Mouse (Mus musculus): ENCODE data around the gene Cd200.
A peak's percentile ranks its signal among the peaks of the same experiment; 100 is the strongest.
"Not testable (repeated sequence)": the region's sequence is repeated elsewhere in the genome, so short reads cannot be mapped to it uniquely, and the experiment has no call there.

Gene Cd200

DNA sequence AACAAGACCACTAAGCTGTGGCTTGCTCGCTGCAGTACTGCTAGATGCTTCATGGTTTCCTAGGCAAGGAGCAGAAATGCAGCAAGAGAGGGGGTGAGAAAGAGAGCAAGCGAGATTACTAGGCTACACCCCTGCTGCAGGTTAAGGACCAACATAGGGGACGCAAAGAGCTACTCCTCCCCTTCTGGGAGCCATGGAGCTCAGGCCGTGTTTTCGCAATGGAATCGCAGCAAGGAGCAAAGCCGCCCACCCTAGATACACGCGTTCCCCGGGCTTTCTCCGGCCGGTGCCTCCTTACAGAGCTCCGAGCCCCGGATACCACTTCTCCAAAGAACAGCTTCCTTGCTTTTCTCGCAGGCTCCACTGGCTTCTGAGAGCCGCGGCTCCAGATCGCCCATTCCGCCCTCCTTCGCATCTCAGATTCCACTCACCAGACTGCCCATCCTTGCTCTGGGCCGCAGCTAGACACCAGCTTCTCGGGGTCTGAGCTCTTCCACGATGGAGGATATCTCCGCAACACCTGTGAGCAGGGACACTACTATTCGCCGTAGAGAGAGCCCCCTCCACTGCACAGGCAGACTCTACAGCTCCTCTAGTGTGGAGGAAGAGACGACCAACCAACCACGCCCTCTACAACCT is at the start of gene Cd200:
Cd200 (minus strand) TSS at position 629 of the 639 bp plus-strand sequence.
- peak; percentile 81 to 83 for DNase-seq (ENCODE audit: low spot score in 2 of 2)

DNA sequence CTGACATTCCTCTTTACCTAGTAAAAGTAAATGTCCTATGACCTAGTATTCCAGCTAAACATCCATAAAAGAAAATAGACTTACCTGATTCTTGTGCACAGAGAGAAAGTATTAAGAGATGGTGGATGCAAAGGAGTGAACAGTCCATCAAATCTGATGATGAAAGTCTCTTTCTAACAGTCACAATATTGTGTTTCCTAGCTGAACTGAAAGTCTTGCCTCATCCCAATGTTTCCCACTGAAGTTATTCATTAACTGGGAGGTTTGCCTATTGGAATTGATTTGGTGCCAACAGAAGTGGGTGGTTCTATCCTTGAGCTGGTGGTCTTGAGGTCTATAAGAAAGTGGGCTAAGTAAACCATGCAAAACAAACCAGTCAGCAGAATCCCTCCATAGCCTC is 45.9 kb upstream of the Cd200 start:
- DNase-seq (ENCODE audit: low spot score in 2 of 2), result no peak

DNA sequence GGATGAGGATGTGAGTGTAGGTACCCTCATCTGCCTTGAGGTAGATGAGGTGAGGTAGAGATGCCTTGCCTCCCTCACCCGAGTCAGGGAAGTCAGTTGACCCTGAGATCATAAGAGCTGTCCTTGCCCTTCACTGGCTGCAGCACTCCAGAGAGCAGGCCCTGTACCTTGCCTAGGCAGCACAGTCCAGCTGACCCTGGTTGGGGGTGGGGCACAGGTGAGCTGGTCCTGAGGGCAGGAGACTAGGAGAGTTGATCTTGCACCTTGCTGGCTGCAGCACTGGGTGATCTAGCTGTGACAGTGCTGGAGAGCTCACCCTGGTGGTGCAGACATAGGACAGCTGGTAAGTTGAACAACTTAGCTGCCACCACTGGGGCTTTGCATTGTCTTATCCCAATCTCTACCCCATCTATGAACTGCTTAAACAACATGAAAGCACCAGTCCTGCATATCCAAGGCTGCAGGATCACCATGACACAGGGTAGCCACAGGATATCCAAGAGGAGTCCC is 28.4 kb upstream of the Cd200 start:
- no peak for DNase-seq (ENCODE audit: low spot score in 2 of 2)

DNA sequence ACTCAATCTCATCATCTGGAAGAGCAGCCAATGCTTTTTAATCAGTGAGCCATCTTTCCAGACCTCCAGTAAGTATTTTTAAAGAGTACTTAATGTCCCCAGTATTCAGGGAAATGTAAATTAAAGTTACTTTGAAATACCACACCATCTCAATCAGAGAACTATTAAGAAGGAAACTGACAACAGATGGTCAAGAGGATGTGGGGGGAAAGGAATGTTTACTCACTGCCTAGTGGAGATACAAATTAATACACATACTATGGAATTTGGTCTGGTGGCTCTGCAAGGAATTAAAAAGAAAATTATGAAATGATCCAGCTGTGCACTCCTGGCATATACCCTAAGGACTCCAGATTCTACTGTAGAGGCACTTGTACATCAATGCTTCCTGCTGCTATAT is 26.7 kb upstream of the Cd200 start:
- no peak for DNase-seq (ENCODE audit: low spot score in 2 of 2)

DNA sequence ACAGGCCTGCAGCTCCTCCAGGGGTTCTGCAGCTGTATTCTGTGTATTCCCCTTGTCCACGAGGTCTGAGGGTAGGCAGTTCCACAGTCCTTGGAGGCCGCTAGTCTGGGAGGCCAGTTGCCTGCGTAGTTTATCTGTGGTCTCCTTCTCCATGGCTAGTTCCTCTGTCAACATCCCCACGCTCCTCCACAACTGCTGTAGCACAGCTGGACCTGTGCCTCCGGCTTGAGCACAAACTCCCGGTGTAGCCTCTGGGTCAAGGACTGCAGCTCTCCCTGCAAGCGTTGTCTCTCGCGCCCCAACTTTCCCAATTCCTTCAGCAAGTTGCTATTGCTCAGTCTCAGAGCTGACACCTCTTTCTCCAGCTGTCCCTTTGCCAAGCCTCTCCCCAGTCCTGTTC is 18.8 kb upstream of the Cd200 start:
- DNase-seq (ENCODE audit: low spot score in 2 of 2), result no peak

DNA sequence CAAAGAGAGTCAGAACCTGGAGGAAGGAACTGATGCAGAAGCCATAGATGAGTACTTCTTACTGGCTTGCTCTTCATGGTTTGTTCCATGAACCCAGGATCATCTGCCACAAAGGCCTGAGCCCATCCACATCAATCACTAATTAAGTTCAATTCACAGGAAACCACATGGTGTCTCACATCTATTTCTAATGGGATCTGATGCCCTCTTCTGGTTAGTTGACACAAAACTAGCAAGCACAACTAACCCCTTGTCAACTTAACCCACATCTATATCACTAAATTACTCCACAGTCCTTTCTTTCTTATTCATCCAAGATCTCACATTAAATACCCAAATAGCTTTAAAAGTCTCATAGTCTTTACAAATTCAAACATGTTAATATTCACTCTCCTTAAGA is 4.6 kb upstream of the Cd200 start:
- DNase-seq (ENCODE audit: low spot score in 2 of 2), result no peak

DNA sequence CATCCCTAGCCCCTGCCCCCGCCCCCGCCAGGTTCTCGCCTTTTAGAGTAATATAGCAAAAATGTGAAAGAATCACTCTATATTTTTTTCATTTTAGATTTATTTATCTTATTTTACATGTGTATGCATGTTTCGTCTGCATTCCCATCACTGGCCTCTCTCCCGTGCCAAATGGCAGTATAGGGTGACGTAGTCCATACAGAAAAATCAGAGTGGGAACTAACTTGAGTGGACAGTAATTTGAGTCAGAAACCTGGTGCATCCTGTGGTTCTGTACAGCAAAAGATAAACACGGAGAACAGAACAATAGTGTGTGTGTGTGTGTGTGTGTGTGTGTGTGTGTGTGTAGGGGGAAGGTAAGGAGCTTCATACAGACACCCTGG is 202 bp upstream of the Cd200 start:
- not testable (repeated sequence) for DNase-seq (ENCODE audit: low spot score in 2 of 2)

DNA sequence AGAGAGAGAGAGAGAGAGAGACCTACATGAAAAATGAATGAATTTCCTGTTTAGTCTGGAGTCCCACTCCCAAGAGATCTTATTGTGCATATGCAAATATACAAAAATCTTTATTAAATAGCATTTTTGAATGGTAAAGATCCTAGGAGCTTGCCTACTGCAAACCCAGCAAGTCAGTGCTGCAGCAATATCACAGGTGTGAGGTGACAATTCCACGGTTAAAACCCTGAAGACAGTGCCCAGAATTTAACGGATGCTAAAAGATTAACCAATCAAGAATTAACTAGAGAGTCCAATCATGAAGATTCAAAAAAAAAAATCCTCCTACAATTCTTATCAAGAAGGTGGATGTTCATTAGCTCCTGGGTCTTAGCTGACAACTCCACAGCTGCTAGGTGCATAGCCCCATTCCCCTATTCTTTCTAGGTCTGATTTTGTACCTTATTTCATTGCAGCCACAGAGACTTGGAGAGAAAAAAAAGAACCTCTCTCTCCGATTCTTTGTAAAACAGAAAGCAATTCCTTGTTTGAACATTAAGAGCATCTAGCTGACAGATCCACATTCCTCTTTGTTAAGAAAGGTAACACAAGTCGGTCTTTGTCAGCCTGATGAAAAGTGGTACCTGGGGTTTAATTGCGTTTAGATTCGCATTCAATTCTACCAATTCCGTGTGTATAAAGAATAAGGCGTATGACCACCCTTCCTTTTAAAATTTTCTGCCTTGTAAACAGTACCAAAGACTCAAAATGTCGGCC is 1.0 kb downstream of the Cd200 start:
- no peak for DNase-seq (ENCODE audit: low spot score in 2 of 2)

DNA sequence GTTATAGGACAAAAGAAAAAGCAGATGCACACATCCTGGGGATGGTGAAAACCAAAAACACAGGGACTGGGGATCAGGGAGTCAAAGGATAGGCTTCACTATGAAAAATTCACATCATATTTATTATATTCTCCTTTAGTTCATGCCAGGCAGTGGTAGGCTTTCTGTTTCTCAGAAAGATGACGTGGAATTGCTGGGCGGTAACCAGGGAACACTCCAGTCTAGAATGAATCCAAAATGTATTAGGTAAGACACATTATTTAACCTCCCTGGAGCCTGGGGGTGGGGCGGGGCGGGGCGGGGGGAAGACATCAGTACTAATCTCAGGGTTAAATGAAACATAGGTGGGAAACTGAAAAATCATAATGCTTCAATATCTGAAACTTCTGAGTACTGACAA is 1.8 kb downstream of the Cd200 start:
- peak in 1 of 2 experiments; percentile 35 for DNase-seq (ENCODE audit: low spot score in 2 of 2)

DNA sequence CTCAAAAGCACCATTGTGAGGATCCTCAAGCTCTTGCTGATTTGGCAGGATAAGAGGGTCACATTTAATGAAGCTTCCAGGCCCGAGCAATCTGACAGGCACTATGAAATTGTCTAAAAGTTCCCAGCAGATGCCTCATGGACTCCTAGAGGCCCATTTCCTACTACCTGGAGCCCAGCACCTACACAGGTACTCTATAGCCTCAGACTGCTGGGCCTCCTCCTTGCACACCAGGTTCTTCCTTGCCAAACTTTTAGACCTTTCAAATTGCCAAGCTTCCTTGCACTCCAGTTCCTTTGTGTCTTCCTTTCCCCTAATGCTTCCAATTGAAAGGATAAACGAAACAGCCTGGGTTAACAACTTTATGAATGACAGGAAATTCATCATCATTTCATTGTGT is 5.9 kb downstream of the Cd200 start:
- no peak for DNase-seq (ENCODE audit: low spot score in 2 of 2)

DNA sequence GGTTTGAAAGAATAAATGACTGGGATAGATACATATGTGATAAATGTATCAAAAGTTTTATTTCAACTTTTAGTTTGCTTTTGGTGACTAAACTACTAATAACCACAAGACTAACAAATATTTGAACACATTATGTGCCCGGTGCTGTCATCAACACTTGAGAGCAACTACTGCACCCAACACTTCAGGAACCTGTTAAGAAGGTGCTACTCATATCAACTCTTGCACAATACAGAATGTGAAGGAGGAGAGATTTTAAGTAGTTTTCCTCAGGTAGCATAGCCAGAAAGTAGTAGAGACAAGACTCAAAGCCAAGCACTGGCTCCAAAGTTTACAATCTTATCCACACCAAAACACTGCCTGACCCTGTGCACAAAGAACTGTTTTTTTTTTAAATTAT is 6.8 kb downstream of the Cd200 start:
- no peak for DNase-seq (ENCODE audit: low spot score in 2 of 2)

DNA sequence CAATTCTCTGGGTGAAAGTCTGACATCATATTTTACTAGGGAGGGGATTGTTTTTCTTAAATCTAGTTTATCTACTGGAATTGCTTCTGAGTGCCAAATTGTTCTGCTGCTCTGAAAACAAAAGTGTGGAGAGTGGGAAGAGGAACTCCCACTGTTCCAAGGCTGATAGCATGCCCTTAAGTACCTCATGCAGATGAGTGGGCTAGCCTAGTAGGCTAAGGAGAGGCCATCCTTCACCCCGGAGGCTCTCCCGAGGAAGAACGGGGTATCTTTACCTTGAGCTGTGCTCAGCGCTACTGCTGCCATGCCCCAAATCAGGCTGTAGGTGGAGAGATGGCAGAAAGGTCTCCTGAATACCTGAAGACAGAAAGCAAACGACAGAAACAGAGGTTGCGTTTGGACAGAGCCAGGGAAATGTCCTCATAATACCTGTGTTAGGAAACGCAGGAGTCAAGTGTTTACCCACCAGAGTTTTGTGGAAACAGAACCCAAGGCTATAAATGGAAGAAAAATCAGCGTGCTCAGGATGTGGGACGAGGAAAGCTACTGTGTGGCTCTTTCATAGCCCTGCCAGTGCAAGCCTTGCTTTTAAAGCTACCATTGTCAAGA is 8.8 kb downstream of the Cd200 start:
- no peak for DNase-seq (ENCODE audit: low spot score in 2 of 2)

DNA sequence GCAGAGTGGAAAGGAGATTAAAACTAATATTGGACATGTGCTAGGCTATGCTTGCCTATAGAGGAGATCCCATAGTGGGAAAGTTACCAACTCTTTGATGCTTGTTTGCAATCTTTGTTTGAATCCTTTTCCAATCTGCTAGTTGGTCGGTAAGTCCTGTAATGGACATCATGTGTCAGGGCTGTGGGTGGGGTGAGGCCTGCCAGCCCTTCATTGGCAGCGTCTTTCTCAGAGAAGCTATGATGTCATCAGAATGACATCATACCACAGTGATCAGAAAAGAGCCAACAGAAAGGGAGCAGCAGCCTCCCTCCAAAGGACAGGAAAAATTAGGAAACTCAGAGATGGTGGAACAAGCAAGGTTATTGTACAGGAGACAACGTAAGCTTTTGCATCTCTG is 9.4 kb downstream of the Cd200 start:
- DNase-seq (ENCODE audit: low spot score in 2 of 2), result no peak

DNA sequence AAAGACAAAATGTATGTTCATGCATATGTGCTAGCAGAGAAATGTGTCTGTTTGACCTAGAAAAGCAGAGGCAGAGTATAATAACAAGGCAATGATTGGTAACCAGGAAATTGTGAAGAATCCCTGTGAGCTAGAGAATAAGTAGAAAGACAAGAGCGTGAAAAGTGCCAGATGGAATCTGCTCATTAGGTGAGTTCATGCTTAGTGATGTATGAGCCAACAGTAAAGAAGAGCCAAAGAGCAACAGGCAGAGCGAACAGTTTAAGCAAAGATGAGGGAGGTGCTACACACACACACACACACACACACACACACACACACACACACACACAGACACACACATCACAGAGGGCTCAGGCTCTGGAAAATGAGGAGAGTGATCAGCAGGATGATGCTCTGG is 11.4 kb downstream of the Cd200 start:
- DNase-seq (ENCODE audit: low spot score in 2 of 2), result no peak

DNA sequence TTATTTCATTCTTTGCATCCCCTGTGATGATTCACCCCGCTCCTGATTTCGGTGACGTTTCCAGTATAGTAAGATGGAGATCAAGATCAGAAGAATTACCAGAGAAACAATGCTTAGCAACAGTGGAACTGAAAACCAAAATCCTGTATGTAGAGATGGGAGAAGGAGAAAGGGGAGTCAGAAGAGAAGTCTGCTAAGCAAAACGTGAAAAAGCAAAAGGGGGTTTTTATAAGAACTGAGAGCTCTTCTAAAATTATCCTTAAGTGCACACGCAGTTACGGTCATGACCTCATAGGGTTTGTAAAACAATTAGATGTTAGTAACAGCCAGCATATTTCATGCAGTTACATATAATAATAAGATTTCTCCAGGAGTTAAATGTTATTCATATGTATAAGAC is 16.6 kb downstream of the Cd200 start:
- no peak for DNase-seq (ENCODE audit: low spot score in 2 of 2)

DNA sequence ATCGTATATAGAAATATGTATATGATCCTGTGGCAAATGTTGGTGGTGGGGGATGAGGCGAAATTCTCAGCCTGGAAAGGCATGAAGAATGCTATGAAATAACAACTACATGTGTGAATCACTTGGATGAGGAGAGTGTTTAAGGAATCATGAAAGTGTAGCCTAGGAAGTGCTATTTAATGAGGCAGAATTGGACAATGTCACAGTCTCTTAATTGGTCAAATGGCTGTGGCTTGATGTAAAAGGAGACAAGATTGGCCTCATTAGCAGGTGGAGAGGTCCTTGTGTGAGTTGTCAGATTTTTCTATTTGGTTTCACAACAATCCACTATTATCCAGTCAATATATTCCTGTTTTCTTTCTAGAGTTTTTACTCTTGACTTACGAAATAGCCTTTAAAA is 17.2 kb downstream of the Cd200 start:
- DNase-seq (ENCODE audit: low spot score in 2 of 2), result no peak

DNA sequence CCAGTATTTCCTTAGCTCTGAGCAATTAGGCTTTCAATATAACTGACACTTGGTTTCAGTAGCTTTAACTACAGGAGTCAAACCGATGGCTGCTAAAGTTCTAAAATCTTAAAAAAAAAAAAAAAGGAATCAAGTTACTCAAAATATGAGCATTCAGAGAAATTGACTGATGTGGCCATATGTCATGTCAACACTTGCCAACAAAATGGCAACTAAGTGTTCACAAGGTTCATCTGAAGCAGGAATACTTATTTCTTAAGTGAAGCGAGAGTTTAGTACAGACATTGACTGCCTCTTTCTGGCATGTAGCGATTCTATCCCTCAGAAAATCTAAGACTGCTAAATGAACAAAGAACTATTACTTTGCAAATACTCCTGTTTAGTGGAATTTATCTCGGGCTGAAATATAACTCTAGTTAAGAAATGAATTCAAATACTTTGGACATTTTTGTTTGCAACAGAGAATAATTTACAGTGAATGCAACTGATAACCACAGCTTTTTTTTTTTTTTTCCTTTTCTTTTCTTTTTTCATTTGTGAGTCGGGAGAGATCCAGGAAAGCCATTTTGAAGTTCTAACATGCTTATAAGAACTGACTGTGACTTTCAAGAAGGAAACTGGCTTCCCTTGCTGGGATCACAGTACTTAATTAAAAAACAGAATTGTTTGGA is 18.4 kb downstream of the Cd200 start:
- no peak for DNase-seq (ENCODE audit: low spot score in 2 of 2)

DNA sequence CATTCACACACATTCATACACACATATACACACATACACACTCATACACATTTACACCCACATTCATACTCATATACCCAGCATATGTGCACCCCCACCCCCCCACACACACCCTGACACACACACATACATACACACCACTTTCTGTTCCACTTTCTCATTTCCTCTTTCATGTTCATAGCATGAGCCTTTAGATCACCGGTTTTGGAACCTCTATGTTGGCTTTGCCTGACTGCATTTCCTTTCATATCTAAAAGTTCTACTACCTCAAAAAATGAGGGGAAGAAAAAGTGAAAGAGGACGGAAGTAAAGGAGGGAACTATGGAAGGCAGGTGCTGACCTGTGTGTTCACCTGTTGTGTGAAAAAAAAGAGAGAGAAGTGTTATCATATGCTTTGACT is 19.0 kb downstream of the Cd200 start:
- DNase-seq (ENCODE audit: low spot score in 2 of 2), result no peak

DNA sequence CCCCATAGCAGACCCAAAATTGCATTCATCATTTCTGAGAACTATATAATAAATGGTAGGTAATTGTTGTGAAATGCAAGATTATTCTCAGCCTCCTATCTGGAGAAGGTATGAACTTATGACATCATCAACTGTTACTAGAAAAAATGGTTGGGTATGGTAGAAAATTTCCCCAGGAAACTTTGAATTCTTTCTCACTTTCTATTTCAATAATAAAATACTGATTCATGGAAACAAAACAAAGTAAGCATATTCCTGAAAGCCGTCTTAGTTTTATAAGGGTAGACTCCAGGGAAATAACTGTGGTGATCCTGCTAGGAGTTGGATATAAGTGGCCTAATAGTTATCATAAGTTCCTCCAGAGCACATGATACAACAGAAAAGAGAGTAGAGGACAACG is 19.8 kb downstream of the Cd200 start:
- no peak for DNase-seq (ENCODE audit: low spot score in 2 of 2)

DNA sequence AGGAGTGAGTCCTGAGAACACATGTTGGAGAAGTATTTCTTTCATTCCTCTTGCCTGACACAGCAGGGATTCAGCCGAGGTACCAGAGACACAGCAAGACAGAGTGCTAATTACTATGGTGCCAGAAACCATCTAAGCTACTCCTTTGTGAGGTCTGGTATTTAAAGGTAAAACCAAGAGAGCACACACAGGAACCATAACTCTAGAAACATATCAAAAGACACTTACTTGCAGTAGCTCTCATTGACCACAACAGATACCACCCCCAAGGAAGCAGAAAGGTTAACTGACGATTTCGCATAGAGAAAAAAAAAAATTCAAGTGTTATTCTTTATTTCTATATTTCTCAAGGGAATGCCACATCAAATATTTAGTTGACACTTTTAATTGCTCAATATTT is 27.0 kb downstream of the Cd200 start:
- no peak for DNase-seq (ENCODE audit: low spot score in 2 of 2)

DNA sequence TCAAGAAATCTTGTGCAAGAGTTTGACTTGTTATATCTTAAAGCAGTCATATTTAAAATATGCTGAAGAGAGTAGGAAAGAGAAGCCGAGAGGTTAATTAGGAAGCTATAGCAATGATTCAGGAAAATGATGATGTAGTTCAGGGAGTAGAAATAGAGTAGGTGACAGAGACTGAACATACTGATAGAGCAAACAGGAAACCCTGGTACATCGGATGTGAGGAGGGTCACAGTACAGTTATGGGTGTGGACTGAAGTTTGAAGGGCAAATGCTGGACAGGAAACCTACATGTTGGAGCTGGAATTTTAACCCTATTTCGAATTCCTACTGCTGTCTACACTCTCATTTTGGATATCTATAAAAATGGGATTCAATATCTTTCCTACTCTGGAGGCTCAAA is 29.9 kb downstream of the Cd200 start:
- no peak for DNase-seq (ENCODE audit: low spot score in 2 of 2)

DNA sequence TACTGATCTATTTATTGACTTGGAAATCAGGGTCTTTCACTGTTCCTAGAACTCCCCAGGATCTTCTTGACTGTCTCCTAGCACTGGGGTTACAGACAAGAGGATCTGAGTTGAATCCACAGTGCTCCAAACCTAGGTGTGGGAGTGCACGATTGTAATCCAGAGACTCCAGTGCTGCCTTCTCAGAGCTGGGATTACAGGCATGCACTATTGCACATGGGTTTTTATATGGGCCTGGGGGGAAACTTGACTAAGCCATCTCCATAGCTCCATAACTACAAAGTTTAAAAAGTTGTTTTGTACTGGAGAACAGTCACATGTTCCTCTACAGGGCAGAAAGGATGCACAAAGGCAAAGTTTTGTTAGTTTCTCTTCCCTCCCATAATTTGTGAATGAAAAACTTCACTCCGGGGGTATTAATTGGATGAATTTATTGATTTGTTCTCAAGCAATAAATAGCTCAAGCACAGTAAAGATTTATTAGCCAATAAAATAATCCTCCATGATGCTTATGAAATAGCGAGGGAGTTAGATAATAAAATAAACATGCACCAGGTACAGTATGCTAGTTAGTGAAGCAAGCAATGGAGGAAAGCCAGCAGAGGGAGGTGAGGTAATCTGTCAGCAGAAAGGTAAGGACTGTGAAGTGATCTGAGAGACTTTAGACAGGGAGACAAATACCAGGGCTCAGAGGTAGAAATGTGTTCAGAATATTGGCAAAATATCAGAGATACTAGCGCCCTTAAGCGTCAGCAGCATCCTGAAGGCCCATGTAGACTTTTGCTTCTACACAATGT is 30.5 kb downstream of the Cd200 start:
- no peak for DNase-seq (ENCODE audit: low spot score in 2 of 2)
